Mouse (Mus musculus): ENCODE data around the gene Olfr901. TPM values are rescaled to one million over a fixed set of nuclear protein-coding genes. Genes with fewer than 3 reads are reported as not detected.
"Not testable (repeated sequence)": the region's sequence is repeated elsewhere in the genome, so short reads cannot be mapped to it uniquely, and the experiment has no call there.

Olfr901 gene
- total RNA-seq (2017) = not detected in 2 replicates

DNA sequence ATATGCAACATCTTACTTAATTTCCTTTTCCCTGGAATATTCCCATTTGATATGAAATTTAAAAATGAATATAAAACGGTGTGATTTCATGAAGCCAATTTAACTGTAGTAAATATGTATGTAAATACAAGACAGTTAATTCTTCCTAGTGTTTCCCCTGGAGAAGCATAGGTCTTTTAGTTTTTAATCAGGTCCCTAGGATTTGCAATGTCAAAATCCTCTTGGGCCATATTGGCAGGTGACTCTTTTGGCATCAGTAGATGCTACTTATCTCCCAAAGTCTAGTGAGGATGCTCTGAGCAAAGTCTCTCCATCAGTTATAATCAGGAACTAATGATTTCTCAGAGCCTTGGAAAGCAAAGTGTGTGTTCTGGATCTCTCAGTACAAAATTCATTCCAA is at the start of gene Olfr901:
Olfr901 (plus strand) TSS at position 301 of the 400 bp plus-strand sequence.
- ATAC-seq (ENCODE audit: extremely low read depth, insufficient number of reproducible peaks, low FRiP score, poor library complexity, severe bottlenecking) = no peak

DNA sequence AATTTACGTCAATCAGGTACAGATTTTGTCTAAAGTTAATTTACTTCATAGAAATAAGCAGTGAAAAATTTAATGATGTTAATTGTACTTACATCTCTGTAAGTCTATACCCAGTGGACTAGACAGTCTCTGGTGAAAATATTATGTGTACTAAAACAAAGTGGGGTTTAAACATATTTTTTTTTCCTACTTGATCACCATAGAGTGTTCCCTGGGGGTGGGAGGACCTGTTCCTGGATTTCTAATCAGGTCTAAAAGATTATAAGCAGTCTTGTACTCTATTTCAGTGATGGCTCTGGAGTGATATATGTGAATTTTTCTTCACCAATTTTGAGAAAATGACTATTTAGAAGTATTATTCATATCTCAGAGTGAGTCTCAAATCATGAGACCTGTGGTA is 27.9 kb upstream of the Olfr901 start, which contains the start of gene Olfr147:
Olfr147 (plus strand) TSS at position 301 of the 400 bp plus-strand sequence.
- no peak for ATAC-seq (ENCODE audit: extremely low read depth, insufficient number of reproducible peaks, low FRiP score, poor library complexity, severe bottlenecking)

DNA sequence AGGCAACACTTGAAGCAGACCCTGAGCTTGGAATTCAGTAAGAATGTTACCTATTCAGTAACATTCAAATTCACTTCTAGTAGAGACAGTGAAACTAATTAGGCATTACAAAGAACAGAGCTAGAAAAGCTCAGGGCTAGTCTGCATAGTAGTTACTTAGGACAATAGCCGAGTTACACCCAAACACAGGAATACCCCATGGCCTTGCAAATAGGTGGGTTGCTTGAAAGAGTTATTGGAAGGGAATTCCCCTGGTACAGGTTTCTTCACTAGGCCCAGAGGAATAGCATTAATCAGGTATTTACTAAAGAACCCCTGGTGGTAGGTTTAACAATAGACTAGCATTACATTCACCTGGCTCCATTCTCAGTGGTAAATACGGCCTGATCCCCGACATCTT is 21.8 kb upstream of the Olfr901 start:
- ATAC-seq (ENCODE audit: extremely low read depth, insufficient number of reproducible peaks, low FRiP score, poor library complexity, severe bottlenecking) = not testable (repeated sequence)

DNA sequence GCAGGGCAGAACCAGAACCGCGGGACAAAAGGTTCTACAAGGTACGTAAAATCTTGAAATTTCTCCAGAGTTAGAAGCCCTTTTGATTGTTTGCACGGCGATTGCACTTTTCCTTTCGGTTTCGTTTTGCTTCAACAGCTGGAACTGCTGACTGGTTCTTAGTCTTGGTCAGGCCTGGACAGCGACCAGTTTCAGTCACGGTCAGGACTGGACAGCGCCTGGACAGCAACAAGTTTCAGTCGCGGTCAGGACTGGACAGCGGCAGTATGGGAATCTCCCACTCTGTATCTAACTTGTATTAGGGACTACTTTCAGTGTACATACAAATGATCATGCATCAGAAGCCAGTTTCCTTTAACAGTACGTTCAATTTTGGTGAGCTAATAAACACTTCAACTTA is 15.8 kb upstream of the Olfr901 start:
- not testable (repeated sequence) for ATAC-seq (ENCODE audit: extremely low read depth, insufficient number of reproducible peaks, low FRiP score, poor library complexity, severe bottlenecking)

DNA sequence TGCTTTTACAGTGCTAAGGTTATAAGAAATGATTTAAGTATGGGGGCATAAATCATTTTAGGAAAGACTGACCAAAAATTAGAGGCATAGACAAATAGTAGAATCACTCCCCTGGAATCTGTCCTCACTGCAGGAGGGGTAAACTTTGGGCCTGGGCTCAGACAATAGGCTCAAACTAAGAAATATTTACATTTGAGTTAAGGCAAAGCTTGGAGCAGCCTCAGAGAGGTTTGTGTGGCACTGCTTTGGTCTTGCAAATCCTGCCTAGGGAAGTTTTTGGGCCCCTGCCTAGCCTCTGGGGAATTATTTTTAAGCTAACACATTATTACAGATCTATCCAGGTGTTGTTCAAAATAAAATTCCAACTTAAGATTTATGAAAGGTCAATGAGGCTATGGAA is 5.5 kb upstream of the Olfr901 start:
- no peak for ATAC-seq (ENCODE audit: extremely low read depth, insufficient number of reproducible peaks, low FRiP score, poor library complexity, severe bottlenecking)

DNA sequence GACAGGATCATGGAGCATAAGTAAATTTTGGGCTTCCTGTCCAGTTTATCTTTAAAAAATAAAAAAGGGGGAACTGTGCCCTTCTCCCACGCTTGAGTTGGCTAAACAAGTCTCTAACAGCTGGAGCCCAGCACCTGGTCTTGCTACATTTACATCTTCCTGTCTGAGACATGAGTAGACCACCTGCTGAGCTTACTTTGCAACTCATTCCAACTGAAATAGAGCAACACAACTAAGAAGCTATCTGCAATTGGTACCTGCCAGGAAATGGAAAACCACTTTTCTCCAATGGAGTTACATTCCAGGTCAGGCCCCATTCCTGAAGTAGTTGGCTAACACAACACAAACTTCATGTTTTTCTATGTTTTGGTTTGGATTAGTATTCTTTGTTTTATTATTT is 2.2 kb upstream of the Olfr901 start:
- ATAC-seq (ENCODE audit: extremely low read depth, insufficient number of reproducible peaks, low FRiP score, poor library complexity, severe bottlenecking) = no peak

DNA sequence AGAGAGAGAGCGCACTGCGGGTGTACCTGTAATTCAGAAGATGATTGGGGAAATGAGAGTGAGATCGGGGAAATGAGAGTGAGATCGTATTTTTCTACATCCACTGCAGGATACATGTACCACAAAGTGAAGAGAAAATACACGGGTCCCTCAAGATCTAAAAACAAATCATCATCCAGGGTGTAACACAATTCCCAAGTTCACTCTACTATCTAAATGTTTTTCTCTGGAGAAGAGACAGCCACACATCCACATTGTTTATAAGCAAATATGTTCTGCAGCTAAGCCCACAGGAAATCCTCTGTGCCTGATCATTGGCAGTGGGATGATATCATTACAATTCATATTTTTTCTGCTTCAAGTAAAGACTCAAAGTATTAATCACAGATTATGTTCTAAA is 18.1 kb downstream of the Olfr901 start, which contains the start of gene Olfr902:
Olfr902 (plus strand) TSS at position 301 of the 400 bp plus-strand sequence.
- ATAC-seq (ENCODE audit: extremely low read depth, insufficient number of reproducible peaks, low FRiP score, poor library complexity, severe bottlenecking) = no peak

DNA sequence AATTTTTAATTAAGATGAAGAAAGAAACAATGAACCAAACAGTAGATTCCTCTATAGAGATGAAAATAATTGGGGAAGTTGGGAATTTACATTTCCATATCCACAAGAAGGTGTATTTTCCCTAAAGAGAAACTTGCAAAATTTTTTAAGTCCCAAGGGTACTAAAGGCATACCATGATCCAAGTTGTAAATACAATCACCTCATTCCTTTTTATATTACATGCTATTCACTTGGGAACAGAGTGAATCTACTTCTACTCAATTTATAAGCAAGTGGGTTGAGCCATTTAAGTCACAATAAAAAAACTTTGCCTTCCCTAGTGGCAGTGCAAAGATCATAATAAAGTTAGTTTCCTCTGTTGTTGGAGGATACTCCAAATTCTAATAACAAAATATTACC is 33.6 kb downstream of the Olfr901 start, which contains the start of gene Olfr904:
Olfr904 (plus strand) TSS at position 301 of the 400 bp plus-strand sequence.
- ATAC-seq (ENCODE audit: extremely low read depth, insufficient number of reproducible peaks, low FRiP score, poor library complexity, severe bottlenecking) = no peak

DNA sequence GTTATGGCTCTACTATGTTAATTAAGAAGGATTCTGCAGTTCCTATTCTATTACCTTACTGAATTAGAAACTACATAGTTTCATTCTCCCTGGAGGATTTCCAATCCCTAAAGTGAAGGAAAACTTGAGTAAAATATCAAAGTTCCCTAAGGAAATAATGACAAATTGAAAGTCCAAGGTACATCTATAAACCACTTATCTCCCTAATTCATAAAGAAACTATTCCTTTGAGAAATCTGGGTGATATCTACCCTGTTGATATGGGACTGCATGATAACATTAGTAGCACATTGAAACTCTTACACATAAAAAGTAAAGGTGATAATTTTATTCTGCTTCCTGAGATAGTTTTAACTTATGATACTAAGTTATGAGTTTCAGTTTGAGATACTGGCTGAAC is 41.6 kb downstream of the Olfr901 start, which contains the start of gene Olfr905:
Olfr905 (plus strand) TSS at position 301 of the 400 bp plus-strand sequence.
- ATAC-seq (ENCODE audit: extremely low read depth, insufficient number of reproducible peaks, low FRiP score, poor library complexity, severe bottlenecking) = no peak

Other genes starting within 250 kb of the Olfr901 start
- gene Olfr891, start 248.6 kb upstream of the Olfr901 start, total RNA-seq (2017) = not detected in 2 replicates
- 0.12 TPM in 1 of 2 replicates, not detected in the other for gene Olfr893, start 221.1 kb upstream of the Olfr901 start, total RNA-seq (2017)
- gene Olfr894, start 211.4 kb upstream of the Olfr901 start, total RNA-seq (2017) = not detected in 2 replicates
- gene Olfr143, start 176.7 kb upstream of the Olfr901 start, total RNA-seq (2017) = not detected in 2 replicates
- not detected in 2 replicates for gene Olfr895, start 161.6 kb upstream of the Olfr901 start, total RNA-seq (2017)
- not detected in 2 replicates for gene Olfr896-ps1, start 138.3 kb upstream of the Olfr901 start, total RNA-seq (2017)
- not detected in 2 replicates for gene Olfr25, start 100.4 kb upstream of the Olfr901 start, total RNA-seq (2017)
- gene Olfr898, start 81.0 kb upstream of the Olfr901 start, total RNA-seq (2017) = not detected in 2 replicates
- not detected in 2 replicates for gene Olfr250, start 62.6 kb upstream of the Olfr901 start, total RNA-seq (2017)
- not detected in 2 replicates for gene Olfr251, start 52.4 kb upstream of the Olfr901 start, total RNA-seq (2017)
- gene Olfr147, start 27.8 kb upstream of the Olfr901 start, total RNA-seq (2017) = not detected in 2 replicates
- gene Olfr902, start 18.2 kb downstream of the Olfr901 start, total RNA-seq (2017) = not detected in 2 replicates
- gene Olfr904, start 33.7 kb downstream of the Olfr901 start, total RNA-seq (2017) = 0.12 TPM in 2 replicates
- gene Olfr905, start 41.7 kb downstream of the Olfr901 start, total RNA-seq (2017) = 0.25 TPM in 1 of 2 replicates, not detected in the other
- not detected in 2 replicates for gene Olfr906, start 57.6 kb downstream of the Olfr901 start, total RNA-seq (2017)
- not detected in 2 replicates for gene Olfr907, start 66.3 kb downstream of the Olfr901 start, total RNA-seq (2017)
- gene Olfr911-ps1, start 92.1 kb downstream of the Olfr901 start, total RNA-seq (2017) = not detected in 2 replicates
- gene Olfr910, start 108.4 kb downstream of the Olfr901 start, total RNA-seq (2017) = not detected in 2 replicates
- 0.12 TPM in 1 of 2 replicates, not detected in the other for gene Olfr912, start 150.7 kb downstream of the Olfr901 start, total RNA-seq (2017)
- gene Olfr913, start 163.3 kb downstream of the Olfr901 start, total RNA-seq (2017) = not detected in 2 replicates
- not detected in 2 replicates for gene Olfr914, start 175.6 kb downstream of the Olfr901 start, total RNA-seq (2017)
- gene Olfr916, start 230.4 kb downstream of the Olfr901 start, total RNA-seq (2017) = not detected in 2 replicates
- gene Olfr917, start 236.4 kb downstream of the Olfr901 start, total RNA-seq (2017) = not detected in 2 replicates
- gene Olfr918, start 245.1 kb downstream of the Olfr901 start, total RNA-seq (2017) = not detected in 2 replicates